Mouse (Mus musculus): Measurements from ENCODE around the gene Gng2.

GRCm38 (mm10) chr14:19994068-19994467 lies 16.6 kb upstream of the Gng2 start:
- TF ChIP-seq POLR2A (IDR thresholded peaks at IDR 0.05; ENCODE audit: insufficient read depth, low read depth, low read length) = no peak
- TF ChIP-seq CTCF (IDR thresholded peaks at IDR 0.05) = no peak
- no peak for TF ChIP-seq EP300 (IDR thresholded peaks at IDR 0.05; ENCODE audit: insufficient read depth, low read depth, low read length)
